Mouse (Mus musculus) intestine, embryonic 16.5 days (tissue): ENCODE results near the gene Uba1y. TPM values are rescaled to one million over a fixed set of nuclear protein-coding genes. Genes with fewer than 3 reads are reported as not detected.
"Not testable (repeated sequence)": the region's sequence is repeated elsewhere in the genome, so short reads cannot be mapped to it uniquely, and the experiment has no call there.

ENCODE experiments used
- ATAC-seq: fragments of 200-750 bp; cut with Nextera tagmentation; 2 replicates; pipeline ENCODE4 v1.8.0; 2017; ENCODE audit warnings: moderate TSS enrichment, moderate library complexity
- H3K27ac ChIP-seq: fragments of 300-500 bp; sonication (generic); 2 replicates; pipeline ENCODE4 v1.5.1; 2014; ENCODE audit warnings: mild to moderate bottlenecking, low read length
- H3K27me3 ChIP-seq: fragments of 300-500 bp; sonication (generic); replicated peaks from 2 replicates; pipeline ENCODE4 v1.6.1; 2014; ENCODE audit warnings: low read length, control low read depth, mixed read lengths; ENCODE audit not compliant: control insufficient read depth, insufficient read depth
- H3K36me3 ChIP-seq: fragments of 300-500 bp; sonication (generic); 2 replicates; pipeline ENCODE4 v1.6.1; 2014; ENCODE audit warnings: low read length, control low read depth; ENCODE audit not compliant: control insufficient read depth, insufficient read depth
- H3K4me1 ChIP-seq: fragments of 300-500 bp; sonication (generic); 2 replicates; pipeline ENCODE4 v1.6.1; 2014; ENCODE audit warnings: low read length, control low read depth, mixed read lengths; ENCODE audit not compliant: control insufficient read depth, insufficient read depth
- H3K4me2 ChIP-seq: fragments of 300-500 bp; sonication (generic); 2 replicates; pipeline ENCODE4 v1.6.1; 2014; ENCODE audit warnings: low read depth, low read length, control low read depth
- H3K4me3 ChIP-seq: fragments of 300-500 bp; sonication (generic); 2 replicates; pipeline ENCODE4 v1.5.1; 2014; ENCODE audit warnings: mild to moderate bottlenecking, low read length
- H3K9ac ChIP-seq: fragments of 300-500 bp; sonication (generic); 2 replicates; pipeline ENCODE4 v1.6.1; 2014; ENCODE audit warnings: low read depth, low read length
- H3K9me3 ChIP-seq: fragments of 300-500 bp; sonication (generic); 2 replicates; pipeline ENCODE4 v1.6.1; 2016; ENCODE audit warnings: low read length, control low read depth; ENCODE audit not compliant: control insufficient read depth
- WGBS: fragments of 180-500 bp; shearing (Covaris S2); extraction: QIAGEN DNeasy Blood & Tissue Kit; methylation state at CpG from one replicate; pipeline ENCODE4 v1.1.7; 2014; 5-methylcytosine and 5-hydroxymethylcytosine counted together
- polyA plus RNA-seq: library from polyadenylated mRNA; unstranded; fragments of >200 nt; fragmentation: Nextera tagmentation; extraction: Ambion mirVana; gene quantifications from 2 replicates; pipeline ENCODE4 v1.2.1, GENCODE M21; 2015

Uba1y gene
- not detected in 2 replicates for polyA plus RNA-seq

DNA sequence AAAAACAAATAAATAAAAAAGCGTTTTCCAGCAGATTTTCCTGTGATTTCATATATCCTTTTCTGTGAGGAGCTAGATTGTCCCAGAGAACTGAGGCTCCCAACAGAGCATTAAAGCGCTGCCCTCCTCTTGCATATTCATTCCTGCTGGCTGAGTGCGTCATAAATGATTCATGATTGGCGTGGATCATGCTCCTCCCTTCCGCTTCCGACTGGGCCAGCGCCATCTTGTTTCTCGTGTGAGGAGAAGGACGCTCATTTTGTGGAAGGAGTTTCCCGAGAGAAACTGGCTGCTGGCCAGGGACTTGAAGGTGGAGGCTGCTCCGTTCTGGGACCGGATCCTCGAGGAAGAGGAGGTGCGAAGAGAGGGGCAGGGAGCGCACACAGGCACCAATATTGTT lies at the start of gene Uba1y:
Uba1y (plus strand) TSS at position 254 of the 400 bp plus-strand sequence.
- H3K36me3 ChIP-seq = no peaks in the 10 kb centered on the region
- H3K9me3 ChIP-seq = no peaks in the 10 kb centered on the region
- no peak within 1 kb of the TSS for H3K4me3 ChIP-seq
- no peak within 1 kb of the TSS for H3K4me2 ChIP-seq
- no peaks in the 10 kb centered on the region for H3K4me1 ChIP-seq
- WGBS = 87% methylated on average over 10 of the region's 15 CpGs
- no peaks in the 10 kb centered on the region for H3K27me3 ChIP-seq
- ATAC-seq = no peak
- no peak within 1 kb of the TSS for H3K9ac ChIP-seq
- no peak within 1 kb of the TSS for H3K27ac ChIP-seq

DNA sequence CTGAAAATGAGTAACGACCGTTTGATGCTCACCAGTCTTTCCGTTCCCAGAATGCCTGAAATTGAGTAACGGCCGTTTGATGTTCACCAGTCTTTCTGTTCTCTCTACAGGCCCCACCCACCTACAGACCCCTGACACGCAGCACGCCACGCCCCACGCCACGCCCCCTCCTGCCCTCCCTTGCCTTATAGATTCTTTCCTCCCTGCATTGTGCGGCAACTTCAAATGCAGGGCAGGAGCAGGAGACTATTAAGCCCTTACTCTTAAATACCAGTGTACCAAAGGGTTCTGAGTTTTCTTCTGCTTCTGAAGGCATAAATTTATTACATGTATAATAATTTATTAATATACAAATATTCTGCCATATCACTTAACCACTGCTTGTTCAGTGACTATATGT lies 21.1 kb upstream of the Uba1y start, which contains the start of gene Zfy1:
Zfy1 (minus strand) TSS at position 101 of the 400 bp plus-strand sequence.
- not testable (repeated sequence) for H3K4me3 ChIP-seq, H3K27ac ChIP-seq, H3K9me3 ChIP-seq, H3K27me3 ChIP-seq, H3K36me3 ChIP-seq, ATAC-seq, H3K4me2 ChIP-seq, H3K9ac ChIP-seq, H3K4me1 ChIP-seq
- WGBS = 87% methylated on average over 7 of the region's 11 CpGs

DNA sequence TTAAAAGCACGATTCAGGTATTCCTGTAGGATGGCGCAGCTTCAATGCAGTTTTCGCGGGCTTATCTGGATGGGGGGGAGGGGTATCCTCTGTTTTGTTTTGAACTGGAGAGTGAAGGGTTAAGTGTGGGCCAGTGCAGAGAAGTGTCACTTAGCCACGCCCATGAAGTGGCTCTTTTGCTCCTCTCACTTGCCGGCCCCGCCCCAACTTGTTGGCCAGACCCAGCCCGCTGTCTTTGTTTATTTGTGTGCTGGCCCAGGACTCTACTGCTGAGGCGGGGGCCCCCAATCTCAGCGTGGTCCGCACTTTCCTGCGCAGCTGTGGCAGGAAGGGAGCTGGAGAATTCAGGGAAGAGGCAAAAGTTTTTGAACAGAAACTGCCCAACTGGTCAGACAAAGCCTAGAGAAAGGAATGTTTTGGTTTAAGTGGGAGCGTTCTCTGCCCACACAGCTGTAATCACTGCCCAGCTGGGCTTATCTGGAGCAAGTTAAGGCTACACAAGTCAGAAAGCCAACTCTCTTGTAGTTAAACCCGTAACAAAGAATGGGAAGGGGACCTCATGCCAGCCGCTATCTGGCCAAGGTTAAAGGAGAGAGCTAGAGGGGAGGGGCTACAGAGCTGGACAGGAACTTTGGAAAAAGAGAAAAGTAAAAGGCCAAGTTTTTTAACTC lies 9.3 kb upstream of the Uba1y start:
- peak; percentile 71; the same call in 1 of the 2 replicates for ATAC-seq
- Histone ChIP-seq H3K36me3 (no peaks in the 10 kb centered on the region), H3K27me3 (no peaks in the 10 kb centered on the region), H3K4me3 (peak overlapping the region; percentile 21), H3K9me3 (no peaks in the 10 kb centered on the region), H3K27ac (no peak overlapping the region), H3K9ac (no peak overlapping the region), H3K4me2 (peak overlapping the region; percentile 19; the same call in 1 of the 2 replicates), H3K4me1 (no peaks in the 10 kb centered on the region)
- WGBS = 0% methylated on average over 8 of the region's 15 CpGs

DNA sequence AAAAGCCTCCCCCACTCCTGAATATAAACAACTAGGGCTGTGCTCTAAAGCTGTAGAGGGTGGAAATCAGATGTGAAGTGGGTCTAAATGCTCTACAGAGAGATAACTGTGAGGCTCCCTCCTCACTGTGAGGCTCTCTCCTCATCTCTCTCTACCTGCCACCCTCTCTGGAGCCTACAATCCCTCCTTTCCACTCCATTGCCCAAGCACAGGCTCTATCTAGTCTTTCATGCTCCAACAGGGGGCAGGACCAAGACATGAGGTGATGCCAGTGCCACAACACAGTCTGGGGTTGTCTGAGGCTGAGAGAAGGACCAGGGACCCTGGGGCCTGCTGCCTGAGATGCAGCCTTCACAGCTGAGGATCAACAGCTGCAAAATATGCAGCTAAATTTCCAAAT lies 54.0 kb downstream of the Uba1y start:
- H3K4me2 ChIP-seq = no peak overlapping the region
- no peak overlapping the region for H3K9ac ChIP-seq
- ATAC-seq = no peak
- H3K27ac ChIP-seq = no peak overlapping the region
- H3K9me3 ChIP-seq = no peaks in the 10 kb centered on the region
- no peak overlapping the region for H3K4me3 ChIP-seq
- H3K27me3 ChIP-seq = no peaks in the 10 kb centered on the region
- no peaks in the 10 kb centered on the region for H3K4me1 ChIP-seq
- no peaks in the 10 kb centered on the region for H3K36me3 ChIP-seq

DNA sequence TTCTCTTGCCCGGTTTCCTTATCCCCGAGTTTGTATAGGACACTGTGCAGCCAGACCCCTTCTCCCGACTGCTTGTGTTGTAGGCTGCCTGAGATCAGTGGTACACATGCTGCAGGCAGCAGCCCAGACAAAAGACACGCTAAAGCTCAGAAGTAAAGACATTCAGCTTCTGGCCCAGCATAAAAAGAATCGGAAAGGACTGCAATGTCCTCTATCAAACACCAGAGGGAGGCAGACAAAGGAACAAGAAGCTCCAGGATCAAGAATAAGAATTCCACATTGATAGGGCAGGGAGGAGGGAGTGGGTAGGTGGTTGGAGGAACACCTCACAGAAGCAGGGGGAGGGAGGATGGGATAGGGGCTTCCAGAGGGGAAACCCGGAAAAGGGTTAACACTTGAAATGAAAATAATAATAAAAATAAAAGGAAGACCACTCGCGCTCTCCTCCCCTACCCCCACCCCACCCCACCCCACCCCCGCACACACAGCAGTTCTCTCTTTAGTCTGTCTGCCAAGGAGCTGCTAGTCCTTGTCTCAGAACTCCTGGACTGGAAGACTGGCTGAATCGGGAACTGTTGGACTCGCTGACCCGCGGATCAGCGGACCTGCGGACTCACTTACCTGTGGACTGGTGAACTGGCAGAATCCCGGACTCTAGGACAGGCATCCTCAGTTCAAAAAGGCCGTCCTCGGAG lies 54.6 kb downstream of the Uba1y start:
- no peaks in the 10 kb centered on the region for H3K9me3 ChIP-seq
- WGBS = 31% methylated on average over 15 of the region's 18 CpGs
- no peak for ATAC-seq

More for the DNA sequence above, 54.6 kb downstream of the Uba1y start:
- H3K27me3 ChIP-seq = no peaks in the 10 kb centered on the region
- H3K9ac ChIP-seq = no peak overlapping the region
- H3K4me1 ChIP-seq = no peaks in the 10 kb centered on the region
- H3K4me2 ChIP-seq = no peak overlapping the region
- H3K36me3 ChIP-seq = no peaks in the 10 kb centered on the region
- no peak overlapping the region for H3K27ac ChIP-seq
- H3K4me3 ChIP-seq = no peak overlapping the region

Other genes starting within 250 kb of the Uba1y start
- gene Zfy1, start 21.2 kb upstream of the Uba1y start, polyA plus RNA-seq = not detected in 2 replicates
- gene Kdm5d, start 79.1 kb downstream of the Uba1y start, polyA plus RNA-seq = 4.2 and 6.6 TPM in 2 replicates
- gene Eif2s3y, start 191.9 kb downstream of the Uba1y start, polyA plus RNA-seq = 16.5 and 29.2 TPM in 2 replicates